Mouse (Mus musculus) midbrain, embryonic 15.5 days (tissue): ENCODE results near the gene Ermard. TPM values are rescaled to one million over a fixed set of nuclear protein-coding genes. Genes with fewer than 3 reads are reported as not detected.

Experiments
- ATAC-seq: fragments of 200-750 bp; cut with Nextera tagmentation; replicated peaks from 2 replicates; pipeline ENCODE4 v1.8.0; 2017; ENCODE audit warnings: moderate TSS enrichment
- H3K27ac ChIP-seq: fragments of 300-500 bp; sonication (generic); 2 replicates; pipeline ENCODE4 v1.5.1; 2015; ENCODE audit warnings: mild to moderate bottlenecking, inconsistent platforms
- H3K27me3 ChIP-seq: fragments of 300-500 bp; sonication (generic); replicated peaks from 2 replicates; pipeline ENCODE4 v1.6.1; 2015; ENCODE audit warnings: inconsistent platforms
- H3K36me3 ChIP-seq: fragments of 300-500 bp; sonication (generic); replicated peaks from 2 replicates; pipeline ENCODE4 v1.6.1; 2015; ENCODE audit warnings: inconsistent platforms
- H3K4me1 ChIP-seq: fragments of 300-500 bp; sonication (generic); 2 replicates; pipeline ENCODE4 v1.6.1; 2015; ENCODE audit warnings: inconsistent platforms
- H3K4me2 ChIP-seq: fragments of 300-500 bp; sonication (generic); 2 replicates; pipeline ENCODE4 v1.6.1; 2015; ENCODE audit warnings: inconsistent platforms, mild to moderate bottlenecking, moderate library complexity
- H3K4me3 ChIP-seq: fragments of 300-500 bp; sonication (generic); 2 replicates; pipeline ENCODE4 v1.5.1; 2015; ENCODE audit warnings: mild to moderate bottlenecking, inconsistent platforms
- H3K9ac ChIP-seq: fragments of 300-500 bp; sonication (generic); 2 replicates; pipeline ENCODE4 v1.6.1; 2015; ENCODE audit warnings: mild to moderate bottlenecking, inconsistent platforms
- H3K9me3 ChIP-seq: fragments of 300-500 bp; sonication (generic); 2 replicates; pipeline ENCODE4 v1.6.1; 2016; ENCODE audit warnings: inconsistent platforms
- WGBS: fragments of 180-500 bp; shearing (Covaris S2); methylation state at CpG from one replicate; pipeline ENCODE4 v1.1.7; 2015; ENCODE audit warnings: mixed read lengths; 5-methylcytosine and 5-hydroxymethylcytosine counted together
- polyA plus RNA-seq: library from polyadenylated mRNA; unstranded; fragments of >200 nt; fragmentation: Nextera tagmentation; extraction: Ambion mirVana; gene quantifications from 2 replicates; pipeline ENCODE4 v1.2.1, GENCODE M21; 2015

Gene Ermard
- polyA plus RNA-seq, 1 experiment from 2014 or later, result 91.8 TPM

- 78% methylated on average over 4 of the region's 4 CpGs for WGBS
- ATAC-seq, result no peak
Observed at GRCm38 (mm10) chr17:15101355-15101754, 60.3 kb downstream of the Ermard start.

GRCm38 (mm10) chr17:15107143-15107649 lies 66.2 kb downstream of the Ermard start:
- no peaks in the 10 kb centered on the region for H3K9me3 ChIP-seq
- no peak overlapping the region for H3K4me2 ChIP-seq
- H3K4me3 ChIP-seq, result no peak overlapping the region
- ATAC-seq, result no peak
- H3K36me3 ChIP-seq, result no peaks in the 10 kb centered on the region
- H3K4me1 ChIP-seq, result peaks cover 9% of the 10 kb centered on the region; the same call in 1 of the 2 replicates
- no peak overlapping the region for H3K27ac ChIP-seq
- H3K9ac ChIP-seq, result no peak overlapping the region
- 93% methylated on average over 9 of the region's 9 CpGs for WGBS
- no peaks in the 10 kb centered on the region for H3K27me3 ChIP-seq

More at GRCm38 (mm10) chr17:15101355-15101754, 60.3 kb downstream of the Ermard start:
- Histone ChIP-seq H3K27me3 (no peaks in the 10 kb centered on the region), H3K9ac (no peak overlapping the region), H3K9me3 (no peaks in the 10 kb centered on the region), H3K4me3 (no peak overlapping the region), H3K27ac (no peak overlapping the region), H3K4me1 (no peaks in the 10 kb centered on the region), H3K4me2 (no peak overlapping the region), H3K36me3 (no peaks in the 10 kb centered on the region)

- Histone ChIP-seq H3K4me1 (peaks cover 9% of the 10 kb centered on the region; the same call in 1 of the 2 replicates), H3K4me3 (no peak overlapping the region), H3K9me3 (no peaks in the 10 kb centered on the region), H3K27me3 (no peaks in the 10 kb centered on the region), H3K36me3 (no peaks in the 10 kb centered on the region), H3K9ac (no peak overlapping the region), H3K27ac (no peak overlapping the region), H3K4me2 (peak overlapping the region; percentile 35)
- ATAC-seq, result peak; percentile 81
- 33% methylated on average over 20 of the region's 20 CpGs for WGBS
Observed at GRCm38 (mm10) chr17:15108473-15109441, 67.7 kb downstream of the Ermard start.

GRCm38 (mm10) chr17:15115550-15115949 lies 74.5 kb downstream of the Ermard start:
- no peaks in the 10 kb centered on the region for H3K27me3 ChIP-seq
- WGBS, result 79% methylated on average over 3 of the region's 3 CpGs

GRCm38 (mm10) chr17:15120096-15120495 lies 79.1 kb downstream of the Ermard start:
- H3K36me3 ChIP-seq, result no peaks in the 10 kb centered on the region
- H3K27me3 ChIP-seq, result no peaks in the 10 kb centered on the region
- no peak overlapping the region for H3K9ac ChIP-seq
- no peak overlapping the region for H3K27ac ChIP-seq
- H3K9me3 ChIP-seq, result no peaks in the 10 kb centered on the region
- no peaks in the 10 kb centered on the region for H3K4me1 ChIP-seq
- H3K4me2 ChIP-seq, result no peak overlapping the region
- H3K4me3 ChIP-seq, result no peak overlapping the region
- ATAC-seq, result no peak
- WGBS, result 95% methylated on average over 4 of the region's 4 CpGs

More at GRCm38 (mm10) chr17:15115550-15115949, 74.5 kb downstream of the Ermard start:
- H3K4me2 ChIP-seq, result no peak overlapping the region
- H3K9me3 ChIP-seq, result no peaks in the 10 kb centered on the region
- ATAC-seq, result no peak
- no peaks in the 10 kb centered on the region for H3K36me3 ChIP-seq
- no peak overlapping the region for H3K9ac ChIP-seq
- H3K4me3 ChIP-seq, result no peak overlapping the region
- H3K27ac ChIP-seq, result no peak overlapping the region
- H3K4me1 ChIP-seq, result no peaks in the 10 kb centered on the region

- H3K27me3 ChIP-seq, result no peaks in the 10 kb centered on the region
- no peak overlapping the region for H3K9ac ChIP-seq
- no peak overlapping the region for H3K4me2 ChIP-seq
- H3K9me3 ChIP-seq, result no peaks in the 10 kb centered on the region
- H3K36me3 ChIP-seq, result no peaks in the 10 kb centered on the region
- H3K4me3 ChIP-seq, result no peak overlapping the region
- ATAC-seq, result no peak
- H3K27ac ChIP-seq, result no peak overlapping the region
- H3K4me1 ChIP-seq, result no peaks in the 10 kb centered on the region
- WGBS, result 82% methylated on average over 6 of the region's 6 CpGs
Observed at GRCm38 (mm10) chr17:15120569-15120968, 79.6 kb downstream of the Ermard start.

- ATAC-seq, result no peak
- H3K4me3 ChIP-seq, result no peak overlapping the region
- no peaks in the 10 kb centered on the region for H3K36me3 ChIP-seq
Observed at GRCm38 (mm10) chr17:15129630-15130287, 88.8 kb downstream of the Ermard start.

GRCm38 (mm10) chr17:15130288-15130656 lies 89.3 kb downstream of the Ermard start:
- Histone ChIP-seq H3K4me1 (no peaks in the 10 kb centered on the region), H3K4me3 (no peak overlapping the region), H3K27me3 (no peaks in the 10 kb centered on the region), H3K27ac (no peak overlapping the region), H3K9ac (no peak overlapping the region), H3K36me3 (no peaks in the 10 kb centered on the region), H3K4me2 (no peak overlapping the region), H3K9me3 (no peaks in the 10 kb centered on the region)
- ATAC-seq, result no peak
- 84% methylated on average over 3 of the region's 3 CpGs for WGBS

More at GRCm38 (mm10) chr17:15129630-15130287, 88.8 kb downstream of the Ermard start:
- Histone ChIP-seq H3K4me1 (no peaks in the 10 kb centered on the region), H3K4me2 (no peak overlapping the region), H3K27me3 (no peaks in the 10 kb centered on the region), H3K9me3 (no peaks in the 10 kb centered on the region), H3K27ac (no peak overlapping the region), H3K9ac (no peak overlapping the region)
- 82% methylated on average over 9 of the region's 9 CpGs for WGBS

GRCm38 (mm10) chr17:15134905-15135669 lies 94.1 kb downstream of the Ermard start:
- Histone ChIP-seq H3K9me3 (no peaks in the 10 kb centered on the region), H3K4me2 (no peak overlapping the region), H3K4me1 (no peaks in the 10 kb centered on the region), H3K27ac (no peak overlapping the region), H3K9ac (no peak overlapping the region), H3K36me3 (no peaks in the 10 kb centered on the region), H3K4me3 (no peak overlapping the region), H3K27me3 (no peaks in the 10 kb centered on the region)
- 88% methylated on average over 12 of the region's 12 CpGs for WGBS
- ATAC-seq, result no peak

- Histone ChIP-seq H3K4me3 (no peak overlapping the region), H3K36me3 (no peaks in the 10 kb centered on the region), H3K27me3 (no peaks in the 10 kb centered on the region), H3K4me2 (no peak overlapping the region), H3K4me1 (no peaks in the 10 kb centered on the region), H3K9ac (no peak overlapping the region), H3K9me3 (no peaks in the 10 kb centered on the region), H3K27ac (no peak overlapping the region)
- WGBS, result 60% methylated on average over 5 of the region's 5 CpGs
- no peak for ATAC-seq
Observed at GRCm38 (mm10) chr17:15137443-15137842, 96.4 kb downstream of the Ermard start.
